Mouse (Mus musculus): ENCODE results near the gene Cldn3. TPM values are rescaled to one million over a fixed set of nuclear protein-coding genes. Genes with fewer than 3 reads are reported as not detected.
A peak's percentile ranks its signal among the peaks of the same experiment; 100 is the strongest.

Gene Cldn3
- polyA plus RNA-seq, 1 experiment from 2014 or later: 69.7 TPM

DNA sequence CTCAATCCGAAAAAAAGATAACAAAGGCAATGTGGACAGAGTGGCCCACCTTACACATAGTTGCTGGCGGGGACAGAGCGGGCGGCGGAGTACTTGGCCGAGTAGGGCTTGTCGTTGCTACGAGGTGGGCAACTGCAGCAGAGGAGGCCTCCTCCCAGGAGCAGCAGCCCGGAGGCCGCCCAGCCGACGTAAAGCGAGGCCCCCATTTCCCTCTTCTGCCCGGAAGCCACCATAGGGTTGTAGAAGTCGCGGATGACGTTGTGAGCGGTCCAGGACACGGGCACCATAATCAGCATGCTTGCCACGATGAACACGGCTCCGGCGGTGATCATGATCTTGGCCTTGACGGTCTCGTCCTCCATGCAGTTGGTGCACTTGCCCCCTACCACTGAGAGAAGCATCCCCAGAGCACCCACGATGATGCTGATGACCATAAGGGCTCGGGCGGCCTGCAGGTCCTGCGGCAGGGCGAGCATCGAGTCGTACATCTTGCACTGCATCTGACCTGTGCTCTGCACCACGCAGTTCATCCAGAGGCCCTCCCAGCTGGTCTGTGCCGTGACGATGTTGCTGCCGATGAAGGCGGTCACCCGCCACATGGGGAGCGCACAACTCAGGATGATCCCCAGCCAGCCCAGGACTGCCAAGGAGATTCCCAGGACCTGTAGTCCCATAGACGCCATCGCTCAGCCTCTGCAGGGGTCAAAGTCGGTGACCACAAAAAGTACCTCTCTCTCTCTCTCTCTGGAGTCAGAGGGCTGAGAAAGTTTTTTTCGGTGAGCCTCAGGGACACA lies 39.8 kb upstream of the Cldn3 start:
- 22% methylated on average over 43 of the region's 43 CpGs for WGBS
- H3K36me3 ChIP-seq (ENCODE audit: control insufficient read depth, insufficient read depth, low read length): no peaks in the 10 kb centered on the region
- H3K27ac ChIP-seq (ENCODE audit: low read length): peak overlapping the region; percentile 87
- peak overlapping the region; percentile 37 for H3K4me2 ChIP-seq (replicated peaks; ENCODE audit: low read depth, low read length)
- peaks cover 8% of the 10 kb centered on the region; the same call in 1 of the 2 replicates for H3K27me3 ChIP-seq (ENCODE audit: control insufficient read depth, insufficient read depth, low read length)
- no peaks in the 10 kb centered on the region for H3K9me3 ChIP-seq (ENCODE audit: control insufficient read depth, low read depth, low read length)
- peaks cover 12% of the 10 kb centered on the region; the same call in 1 of the 2 replicates for H3K4me1 ChIP-seq (ENCODE audit: control insufficient read depth, insufficient read depth, low read length)
- H3K4me3 ChIP-seq (ENCODE audit: low read depth, low read length): peak overlapping the region; percentile 44
- no peak for ATAC-seq (ENCODE audit: insufficient number of reproducible peaks, insufficient read depth, low FRiP score, low read depth)
- H3K9ac ChIP-seq (replicated peaks; ENCODE audit: low read depth, low read length): peak overlapping the region; percentile 64

DNA sequence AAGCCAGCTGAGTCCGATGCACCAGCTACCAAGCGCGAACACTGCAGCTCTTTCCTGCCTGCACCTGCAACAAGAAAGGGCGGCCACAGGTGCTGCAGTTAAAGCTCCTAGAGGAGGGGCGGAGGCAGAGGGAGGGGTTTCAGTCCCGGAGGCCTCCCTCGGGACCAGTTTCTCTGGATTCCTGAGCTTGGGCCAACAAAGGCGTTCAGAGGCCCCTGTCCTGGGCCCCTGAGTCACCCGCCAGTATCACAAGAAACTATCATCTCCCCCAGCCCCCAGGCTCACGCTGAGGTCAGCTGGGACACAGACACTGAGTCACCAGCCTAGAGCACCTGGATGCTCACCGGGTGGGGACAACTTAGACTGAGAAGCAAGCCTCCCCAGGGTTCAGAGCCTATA lies 39.2 kb upstream of the Cldn3 start, which contains the start of gene Cldn4:
Cldn4 (minus strand) TSS at position 78 of the 399 bp plus-strand sequence.
- Histone ChIP-seq H3K4me3 (ENCODE audit: low read depth, low read length) (peak within 1 kb of the TSS; percentile 44), H3K36me3 (ENCODE audit: control insufficient read depth, insufficient read depth, low read length) (no peaks in the 10 kb centered on the region), H3K9ac (replicated peaks; ENCODE audit: low read depth, low read length) (peak within 1 kb of the TSS; percentile 64), H3K4me1 (ENCODE audit: control insufficient read depth, insufficient read depth, low read length) (peaks cover 18% of the 10 kb centered on the region; the same call in 1 of the 2 replicates), H3K27me3 (ENCODE audit: control insufficient read depth, insufficient read depth, low read length) (peaks cover 8% of the 10 kb centered on the region; the same call in 1 of the 2 replicates), H3K27ac (ENCODE audit: low read length) (peak within 1 kb of the TSS; percentile 87), H3K9me3 (ENCODE audit: control insufficient read depth, low read depth, low read length) (no peaks in the 10 kb centered on the region), H3K4me2 (replicated peaks; ENCODE audit: low read depth, low read length) (peak within 1 kb of the TSS; percentile 37)
- ATAC-seq (ENCODE audit: insufficient number of reproducible peaks, insufficient read depth, low FRiP score, low read depth): peak; percentile 83
- WGBS: 14% methylated on average over 11 of the region's 11 CpGs

DNA sequence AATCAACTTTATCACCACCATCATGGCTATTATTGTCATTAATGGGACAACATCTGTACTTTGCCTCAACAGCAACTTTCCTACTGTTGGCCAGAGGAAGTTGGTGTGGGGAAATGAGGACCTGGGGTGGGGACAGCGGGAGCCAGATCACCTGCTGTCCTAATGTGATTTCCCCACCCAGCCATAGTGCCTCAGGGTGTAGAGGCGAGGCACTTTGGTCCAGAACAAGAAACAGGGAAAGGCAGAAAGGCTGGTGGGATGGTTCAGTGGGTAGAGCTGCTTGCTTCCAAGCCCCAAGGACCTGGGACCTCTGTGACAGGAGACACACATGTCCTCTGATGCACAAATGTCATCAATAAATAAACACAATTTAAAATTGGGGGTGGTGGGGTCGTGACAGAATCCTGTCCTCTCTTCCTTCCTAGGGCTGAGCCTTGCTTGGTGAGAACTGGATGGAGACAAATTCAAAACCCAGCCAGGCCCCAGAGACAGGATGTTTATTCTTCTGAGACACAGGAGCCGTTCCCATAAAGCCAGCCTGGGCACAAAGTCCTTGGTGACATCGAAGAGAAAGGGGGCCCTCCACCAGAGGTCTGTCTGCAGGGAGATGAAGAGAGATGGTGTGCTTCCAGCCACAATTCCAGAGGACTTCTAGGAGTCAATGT lies 38.5 kb upstream of the Cldn3 start:
- Histone ChIP-seq H3K9me3 (ENCODE audit: control insufficient read depth, low read depth, low read length) (no peaks in the 10 kb centered on the region), H3K27me3 (ENCODE audit: control insufficient read depth, insufficient read depth, low read length) (peaks cover 8% of the 10 kb centered on the region; the same call in 1 of the 2 replicates), H3K36me3 (ENCODE audit: control insufficient read depth, insufficient read depth, low read length) (no peaks in the 10 kb centered on the region), H3K9ac (replicated peaks; ENCODE audit: low read depth, low read length) (no peak overlapping the region), H3K27ac (ENCODE audit: low read length) (peak overlapping the region; percentile 87), H3K4me2 (replicated peaks; ENCODE audit: low read depth, low read length) (no peak overlapping the region; the same call in 1 of the 2 replicates), H3K4me3 (ENCODE audit: low read depth, low read length) (no peak overlapping the region), H3K4me1 (ENCODE audit: control insufficient read depth, insufficient read depth, low read length) (peaks cover 19% of the 10 kb centered on the region; the same call in 1 of the 2 replicates)
- 32% methylated on average over 5 of the region's 5 CpGs for WGBS
- ATAC-seq (ENCODE audit: insufficient number of reproducible peaks, insufficient read depth, low FRiP score, low read depth): no peak

DNA sequence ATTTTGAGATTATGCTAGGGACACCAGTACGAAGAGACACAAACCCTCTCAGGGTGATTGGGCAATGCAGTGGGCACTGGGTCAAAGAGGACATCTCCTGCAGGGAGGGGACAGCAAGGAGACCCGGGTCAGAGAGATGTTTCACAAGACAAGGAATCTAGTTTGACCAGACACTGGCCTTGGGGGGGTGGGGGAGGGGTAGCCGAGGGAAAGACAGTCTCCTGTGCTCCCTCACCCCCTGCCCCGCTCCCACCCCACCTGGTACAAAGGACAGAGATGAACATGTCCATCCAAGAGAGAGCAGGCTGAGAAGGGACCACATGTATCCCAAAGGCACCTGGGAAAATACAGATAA lies 38.0 kb upstream of the Cldn3 start:
- Histone ChIP-seq H3K4me1 (ENCODE audit: control insufficient read depth, insufficient read depth, low read length) (peaks cover 19% of the 10 kb centered on the region; the same call in 1 of the 2 replicates), H3K27me3 (ENCODE audit: control insufficient read depth, insufficient read depth, low read length) (peaks cover 8% of the 10 kb centered on the region; the same call in 1 of the 2 replicates), H3K4me3 (ENCODE audit: low read depth, low read length) (no peak overlapping the region), H3K36me3 (ENCODE audit: control insufficient read depth, insufficient read depth, low read length) (no peaks in the 10 kb centered on the region), H3K9me3 (ENCODE audit: control insufficient read depth, low read depth, low read length) (no peaks in the 10 kb centered on the region), H3K9ac (replicated peaks; ENCODE audit: low read depth, low read length) (no peak overlapping the region), H3K27ac (ENCODE audit: low read length) (peak overlapping the region; percentile 87; the same call in 1 of the 2 replicates), H3K4me2 (replicated peaks; ENCODE audit: low read depth, low read length) (no peak overlapping the region)
- WGBS: 50% methylated on average over 4 of the region's 4 CpGs
- ATAC-seq (ENCODE audit: insufficient number of reproducible peaks, insufficient read depth, low FRiP score, low read depth): no peak

DNA sequence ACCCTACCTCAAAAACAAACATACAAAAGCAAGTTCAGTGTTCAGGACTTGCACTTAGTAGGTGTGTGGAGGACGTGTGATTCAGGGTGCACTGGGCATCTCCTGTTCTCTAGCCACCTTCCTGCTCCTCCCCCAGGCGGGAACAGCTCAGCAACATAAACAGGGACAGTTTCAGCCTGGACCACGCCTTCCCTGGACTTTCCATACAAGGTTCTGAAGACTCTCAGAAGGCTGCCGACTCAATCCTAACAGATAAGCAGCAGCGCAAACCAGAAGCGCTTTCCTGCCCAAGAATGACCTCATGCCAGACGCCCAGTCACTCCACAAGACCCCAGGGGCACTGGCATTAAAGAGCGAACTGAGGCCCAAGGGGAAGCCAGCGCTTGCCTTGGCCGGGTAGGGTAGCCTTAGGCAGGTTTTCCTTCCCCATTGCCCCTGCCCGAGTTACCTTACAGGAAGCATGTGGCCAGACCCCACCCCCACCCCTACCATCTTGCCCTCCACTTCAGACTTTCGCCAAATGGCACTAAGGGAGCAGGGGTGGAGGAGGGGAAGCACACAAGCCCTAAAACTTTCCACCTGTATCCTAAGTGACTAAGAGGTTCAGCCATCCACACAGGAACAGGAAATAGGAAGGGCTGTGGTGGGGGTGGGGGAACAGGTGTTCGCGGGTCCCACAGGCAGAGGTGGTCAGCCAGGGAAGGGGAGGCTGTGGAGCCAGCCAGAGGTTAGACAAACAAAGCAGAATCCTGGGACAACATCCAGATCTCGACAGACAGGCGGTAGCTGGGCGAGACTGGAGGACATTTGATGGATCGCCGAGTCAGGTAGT lies 34.7 kb upstream of the Cldn3 start:
- Histone ChIP-seq H3K4me2 (replicated peaks; ENCODE audit: low read depth, low read length) (peak overlapping the region; percentile 30), H3K4me1 (ENCODE audit: control insufficient read depth, insufficient read depth, low read length) (peaks cover 19% of the 10 kb centered on the region; the same call in 1 of the 2 replicates), H3K9ac (replicated peaks; ENCODE audit: low read depth, low read length) (no peak overlapping the region), H3K9me3 (ENCODE audit: control insufficient read depth, low read depth, low read length) (no peaks in the 10 kb centered on the region), H3K27me3 (ENCODE audit: control insufficient read depth, insufficient read depth, low read length) (peaks cover 3% of the 10 kb centered on the region; the same call in 1 of the 2 replicates), H3K4me3 (ENCODE audit: low read depth, low read length) (0 out of 2 replicates have a peak overlapping the region, but pooled peaks have one; percentile 1), H3K36me3 (ENCODE audit: control insufficient read depth, insufficient read depth, low read length) (no peaks in the 10 kb centered on the region), H3K27ac (ENCODE audit: low read length) (peak overlapping the region; percentile 75; the same call in 1 of the 2 replicates)
- 8% methylated on average over 19 of the region's 19 CpGs for WGBS
- ATAC-seq (ENCODE audit: insufficient number of reproducible peaks, insufficient read depth, low FRiP score, low read depth): peak; percentile 70

DNA sequence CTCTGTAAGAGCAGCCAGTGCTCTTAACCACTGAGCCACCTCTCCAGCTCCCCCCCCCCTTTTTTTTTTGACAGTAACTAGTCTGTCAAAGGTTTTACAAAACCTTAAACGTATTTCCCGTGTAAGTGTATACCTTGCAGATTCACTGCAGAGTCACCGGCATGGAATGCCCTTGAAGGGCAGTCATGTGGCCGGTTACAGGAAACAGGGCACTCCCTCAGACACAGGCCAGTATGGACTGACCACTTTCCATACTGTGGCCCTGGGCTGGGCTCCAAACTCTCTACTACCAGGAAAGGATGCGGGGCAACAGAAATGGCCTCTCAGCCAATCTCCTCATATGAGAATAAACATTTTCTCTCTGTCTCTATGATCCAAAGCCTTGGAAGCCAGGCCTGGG lies 30.5 kb upstream of the Cldn3 start:
- peaks cover 11% of the 10 kb centered on the region; the same call in 1 of the 2 replicates for H3K4me1 ChIP-seq (ENCODE audit: control insufficient read depth, insufficient read depth, low read length)
- H3K36me3 ChIP-seq (ENCODE audit: control insufficient read depth, insufficient read depth, low read length): no peaks in the 10 kb centered on the region
- no peak overlapping the region for H3K9ac ChIP-seq (replicated peaks; ENCODE audit: low read depth, low read length)
- H3K27ac ChIP-seq (ENCODE audit: low read length): no peak overlapping the region
- WGBS: 61% methylated on average over 5 of the region's 5 CpGs
- H3K9me3 ChIP-seq (ENCODE audit: control insufficient read depth, low read depth, low read length): no peaks in the 10 kb centered on the region
- H3K4me3 ChIP-seq (ENCODE audit: low read depth, low read length): no peak overlapping the region
- no peak overlapping the region for H3K4me2 ChIP-seq (replicated peaks; ENCODE audit: low read depth, low read length)
- no peaks in the 10 kb centered on the region for H3K27me3 ChIP-seq (ENCODE audit: control insufficient read depth, insufficient read depth, low read length)
- no peak for ATAC-seq (ENCODE audit: insufficient number of reproducible peaks, insufficient read depth, low FRiP score, low read depth)

DNA sequence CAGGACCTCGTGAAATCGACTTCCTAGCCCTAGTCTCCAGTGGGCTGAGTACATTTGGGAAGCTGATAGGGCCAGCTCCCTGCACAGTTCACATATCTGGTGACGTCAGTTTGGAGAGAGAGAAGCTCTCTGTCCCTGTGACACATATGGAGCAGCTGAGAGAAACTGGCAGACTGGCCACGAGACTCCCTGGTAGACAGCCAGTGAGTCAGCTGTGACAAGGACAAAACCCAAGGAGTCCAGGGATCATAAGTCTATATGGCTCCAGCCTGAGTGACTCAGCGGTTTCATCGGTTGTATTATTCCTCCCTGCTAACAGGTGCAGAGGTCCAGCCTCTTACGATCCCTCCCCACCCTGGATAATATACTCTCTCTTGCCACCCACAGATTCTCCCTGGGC lies 26.9 kb upstream of the Cldn3 start:
- no peak overlapping the region for H3K4me2 ChIP-seq (replicated peaks; ENCODE audit: low read depth, low read length)
- no peaks in the 10 kb centered on the region for H3K4me1 ChIP-seq (ENCODE audit: control insufficient read depth, insufficient read depth, low read length)
- H3K4me3 ChIP-seq (ENCODE audit: low read depth, low read length): no peak overlapping the region
- WGBS: 63% methylated on average over 7 of the region's 7 CpGs
- no peak overlapping the region for H3K9ac ChIP-seq (replicated peaks; ENCODE audit: low read depth, low read length)
- H3K27ac ChIP-seq (ENCODE audit: low read length): no peak overlapping the region
- no peaks in the 10 kb centered on the region for H3K9me3 ChIP-seq (ENCODE audit: control insufficient read depth, low read depth, low read length)
- no peak for ATAC-seq (ENCODE audit: insufficient number of reproducible peaks, insufficient read depth, low FRiP score, low read depth)
- no peaks in the 10 kb centered on the region for H3K36me3 ChIP-seq (ENCODE audit: control insufficient read depth, insufficient read depth, low read length)
- H3K27me3 ChIP-seq (ENCODE audit: control insufficient read depth, insufficient read depth, low read length): no peaks in the 10 kb centered on the region

DNA sequence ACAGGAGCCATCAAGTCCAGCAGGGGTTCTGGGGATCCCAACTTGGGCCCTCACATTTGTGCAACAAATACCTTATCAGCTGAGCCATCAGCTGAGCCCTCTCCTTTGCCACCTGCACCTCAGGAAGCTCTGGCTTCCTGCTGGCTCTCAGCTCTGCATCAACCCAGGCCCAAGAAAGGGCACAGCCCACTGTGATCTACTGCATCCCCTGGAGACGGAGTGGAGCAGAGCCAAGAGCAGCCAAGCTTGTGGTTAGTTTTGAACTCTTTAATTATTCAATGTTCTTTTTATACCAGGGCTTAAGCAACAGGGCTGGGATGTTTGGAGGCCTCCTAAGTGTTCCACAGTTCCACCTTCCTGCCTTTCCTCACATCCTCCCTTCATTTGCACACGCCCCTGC lies 25.6 kb upstream of the Cldn3 start:
- 57% methylated on average over 2 of the region's 2 CpGs for WGBS

More for the DNA sequence above, 25.6 kb upstream of the Cldn3 start:
- ATAC-seq (ENCODE audit: insufficient number of reproducible peaks, insufficient read depth, low FRiP score, low read depth): no peak
- H3K36me3 ChIP-seq (ENCODE audit: control insufficient read depth, insufficient read depth, low read length): no peaks in the 10 kb centered on the region
- H3K4me1 ChIP-seq (ENCODE audit: control insufficient read depth, insufficient read depth, low read length): no peaks in the 10 kb centered on the region
- H3K9ac ChIP-seq (replicated peaks; ENCODE audit: low read depth, low read length): no peak overlapping the region
- H3K27me3 ChIP-seq (ENCODE audit: control insufficient read depth, insufficient read depth, low read length): no peaks in the 10 kb centered on the region
- H3K4me3 ChIP-seq (ENCODE audit: low read depth, low read length): no peak overlapping the region
- H3K4me2 ChIP-seq (replicated peaks; ENCODE audit: low read depth, low read length): no peak overlapping the region
- no peak overlapping the region for H3K27ac ChIP-seq (ENCODE audit: low read length)
- no peaks in the 10 kb centered on the region for H3K9me3 ChIP-seq (ENCODE audit: control insufficient read depth, low read depth, low read length)
